Mouse (Mus musculus): ENCODE results near the gene Kalrn. TPM values are rescaled to one million over a fixed set of nuclear protein-coding genes. Genes with fewer than 3 reads are reported as not detected.

Gene Kalrn
- polyA plus RNA-seq, 1 experiment from 2014 or later, result 11.3 TPM

- H3K4me3 ChIP-seq, result no peak overlapping the region
- DNase-seq (ENCODE audit: low spot score), result no peak
- no peaks in the 10 kb centered on the region for H3K36me3 ChIP-seq
- peaks cover 6% of the 10 kb centered on the region for H3K4me1 ChIP-seq
- 97% methylated on average over 1 of the region's 1 CpGs for WGBS
- no peak overlapping the region for H3K27ac ChIP-seq (replicated peaks)
- no peaks in the 10 kb centered on the region for H3K27me3 ChIP-seq (ENCODE audit: low read depth, poor library complexity, severe bottlenecking)
- no peaks in the 10 kb centered on the region for H3K9me3 ChIP-seq (replicated peaks)
Observed at GRCm38 (mm10) chr16:33989106-33989505, 584.2 kb downstream of the Kalrn start.

GRCm38 (mm10) chr16:33988358-33989012 lies 584.8 kb downstream of the Kalrn start:
- Histone ChIP-seq H3K27me3 (ENCODE audit: low read depth, poor library complexity, severe bottlenecking) (no peaks in the 10 kb centered on the region), H3K4me3 (no peak overlapping the region), H3K4me1 (peaks cover 6% of the 10 kb centered on the region), H3K27ac (replicated peaks) (no peak overlapping the region), H3K36me3 (no peaks in the 10 kb centered on the region), H3K9me3 (replicated peaks) (no peaks in the 10 kb centered on the region)
- WGBS, result 66% methylated on average over 17 of the region's 17 CpGs
- DNase-seq (ENCODE audit: low spot score), result peak; percentile 48

GRCm38 (mm10) chr16:33986993-33987392 lies 586.3 kb downstream of the Kalrn start:
- 92% methylated on average over 7 of the region's 7 CpGs for WGBS
- peaks cover 6% of the 10 kb centered on the region for H3K4me1 ChIP-seq
- DNase-seq (ENCODE audit: low spot score), result no peak

GRCm38 (mm10) chr16:33985372-33985771 lies 588.0 kb downstream of the Kalrn start:
- Histone ChIP-seq H3K4me1 (peaks cover 5% of the 10 kb centered on the region), H3K9me3 (replicated peaks) (no peaks in the 10 kb centered on the region), H3K27ac (replicated peaks) (no peak overlapping the region), H3K4me3 (no peak overlapping the region), H3K27me3 (ENCODE audit: low read depth, poor library complexity, severe bottlenecking) (no peaks in the 10 kb centered on the region), H3K36me3 (no peaks in the 10 kb centered on the region)
- no peak for DNase-seq (ENCODE audit: low spot score)
- 89% methylated on average over 6 of the region's 6 CpGs for WGBS

More at GRCm38 (mm10) chr16:33986993-33987392, 586.3 kb downstream of the Kalrn start:
- Histone ChIP-seq H3K27me3 (ENCODE audit: low read depth, poor library complexity, severe bottlenecking) (no peaks in the 10 kb centered on the region), H3K4me3 (no peak overlapping the region), H3K27ac (replicated peaks) (no peak overlapping the region), H3K9me3 (replicated peaks) (no peaks in the 10 kb centered on the region), H3K36me3 (no peaks in the 10 kb centered on the region)

- Histone ChIP-seq H3K27ac (replicated peaks) (no peak overlapping the region), H3K9me3 (replicated peaks) (no peaks in the 10 kb centered on the region), H3K27me3 (ENCODE audit: low read depth, poor library complexity, severe bottlenecking) (no peaks in the 10 kb centered on the region), H3K4me1 (peaks cover 14% of the 10 kb centered on the region), H3K4me3 (no peak overlapping the region), H3K36me3 (no peaks in the 10 kb centered on the region)
- DNase-seq (ENCODE audit: low spot score), result no peak
- WGBS, result 98% methylated on average over 6 of the region's 6 CpGs
Observed at GRCm38 (mm10) chr16:33983712-33984111, 589.6 kb downstream of the Kalrn start.

GRCm38 (mm10) chr16:33979855-33980254 lies 593.5 kb downstream of the Kalrn start:
- no peak overlapping the region for H3K4me3 ChIP-seq
- 65% methylated on average over 2 of the region's 2 CpGs for WGBS

GRCm38 (mm10) chr16:33967283-33967640 lies 606.1 kb downstream of the Kalrn start:
- DNase-seq (ENCODE audit: low spot score), result no peak
- H3K4me1 ChIP-seq, result peaks cover 23% of the 10 kb centered on the region
- WGBS, result 78% methylated on average over 2 of the region's 2 CpGs
- peaks cover 27% of the 10 kb centered on the region for H3K36me3 ChIP-seq
- peak overlapping the region; percentile 90 for H3K27ac ChIP-seq (replicated peaks)
- H3K9me3 ChIP-seq (replicated peaks), result no peaks in the 10 kb centered on the region
- H3K4me3 ChIP-seq, result peak overlapping the region; percentile 73
- H3K27me3 ChIP-seq (ENCODE audit: low read depth, poor library complexity, severe bottlenecking), result no peaks in the 10 kb centered on the region

More at GRCm38 (mm10) chr16:33979855-33980254, 593.5 kb downstream of the Kalrn start:
- Histone ChIP-seq H3K9me3 (replicated peaks) (no peaks in the 10 kb centered on the region), H3K36me3 (peaks cover 19% of the 10 kb centered on the region), H3K27ac (replicated peaks) (no peak overlapping the region), H3K27me3 (ENCODE audit: low read depth, poor library complexity, severe bottlenecking) (no peaks in the 10 kb centered on the region), H3K4me1 (peaks cover 14% of the 10 kb centered on the region)
- DNase-seq (ENCODE audit: low spot score), result no peak

- Histone ChIP-seq H3K36me3 (peaks cover 33% of the 10 kb centered on the region), H3K27ac (replicated peaks) (peak within 1 kb of the TSS; percentile 90), H3K27me3 (ENCODE audit: low read depth, poor library complexity, severe bottlenecking) (no peaks in the 10 kb centered on the region), H3K4me1 (peaks cover 23% of the 10 kb centered on the region), H3K4me3 (peak within 1 kb of the TSS; percentile 73), H3K9me3 (replicated peaks) (no peaks in the 10 kb centered on the region)
- peak; percentile 91 for DNase-seq (ENCODE audit: low spot score)
- 2% methylated on average over 44 of the region's 44 CpGs for WGBS
Observed at GRCm38 (mm10) chr16:33966538-33967282, 606.6 kb downstream of the Kalrn start, which contains the start of gene Umps. Gene Umps, minus strand, starts transcription at chr16:33967038.

GRCm38 (mm10) chr16:33965878-33966537 lies 607.3 kb downstream of the Kalrn start:
- Histone ChIP-seq H3K36me3 (peaks cover 40% of the 10 kb centered on the region), H3K27ac (replicated peaks) (peak overlapping the region; percentile 90), H3K9me3 (replicated peaks) (no peaks in the 10 kb centered on the region), H3K4me1 (peaks cover 23% of the 10 kb centered on the region), H3K4me3 (peak overlapping the region; percentile 73), H3K27me3 (ENCODE audit: low read depth, poor library complexity, severe bottlenecking) (no peaks in the 10 kb centered on the region)
- no peak for DNase-seq (ENCODE audit: low spot score)
- WGBS, result 21% methylated on average over 15 of the region's 15 CpGs

- H3K9me3 ChIP-seq (replicated peaks), result no peaks in the 10 kb centered on the region
- H3K36me3 ChIP-seq, result peaks cover 65% of the 10 kb centered on the region
- no peaks in the 10 kb centered on the region for H3K27me3 ChIP-seq (ENCODE audit: low read depth, poor library complexity, severe bottlenecking)
- H3K4me3 ChIP-seq, result no peak overlapping the region
- no peak for DNase-seq (ENCODE audit: low spot score)
- peaks cover 23% of the 10 kb centered on the region for H3K4me1 ChIP-seq
- WGBS, result 92% methylated on average over 6 of the region's 6 CpGs
- no peak overlapping the region for H3K27ac ChIP-seq (replicated peaks)
Observed at GRCm38 (mm10) chr16:33963509-33963908, 609.8 kb downstream of the Kalrn start.

GRCm38 (mm10) chr16:33954793-33955192 lies 618.5 kb downstream of the Kalrn start:
- H3K27ac ChIP-seq (replicated peaks), result no peak overlapping the region
- H3K36me3 ChIP-seq, result peaks cover 78% of the 10 kb centered on the region
- no peaks in the 10 kb centered on the region for H3K27me3 ChIP-seq (ENCODE audit: low read depth, poor library complexity, severe bottlenecking)
- no peak overlapping the region for H3K4me3 ChIP-seq
- 95% methylated on average over 1 of the region's 1 CpGs for WGBS
- DNase-seq (ENCODE audit: low spot score), result no peak
- no peaks in the 10 kb centered on the region for H3K9me3 ChIP-seq (replicated peaks)
- no peaks in the 10 kb centered on the region for H3K4me1 ChIP-seq

GRCm38 (mm10) chr16:33953008-33953407 lies 620.3 kb downstream of the Kalrn start:
- no peaks in the 10 kb centered on the region for H3K27me3 ChIP-seq (ENCODE audit: low read depth, poor library complexity, severe bottlenecking)
- H3K27ac ChIP-seq (replicated peaks), result no peak overlapping the region
- H3K36me3 ChIP-seq, result peaks cover 60% of the 10 kb centered on the region
- no peaks in the 10 kb centered on the region for H3K4me1 ChIP-seq
- no peaks in the 10 kb centered on the region for H3K9me3 ChIP-seq (replicated peaks)
- DNase-seq (ENCODE audit: low spot score), result no peak
- 88% methylated on average over 4 of the region's 4 CpGs for WGBS
- no peak overlapping the region for H3K4me3 ChIP-seq

GRCm38 (mm10) chr16:33950830-33951229 lies 622.5 kb downstream of the Kalrn start:
- peak; percentile 70 for DNase-seq (ENCODE audit: low spot score)
- Histone ChIP-seq H3K4me1 (peaks cover 5% of the 10 kb centered on the region; the same call in 1 of the 2 replicates), H3K27me3 (ENCODE audit: low read depth, poor library complexity, severe bottlenecking) (no peaks in the 10 kb centered on the region), H3K27ac (replicated peaks) (no peak overlapping the region), H3K4me3 (no peak overlapping the region), H3K9me3 (replicated peaks) (no peaks in the 10 kb centered on the region), H3K36me3 (peaks cover 38% of the 10 kb centered on the region)
- WGBS, result 40% methylated on average over 4 of the region's 4 CpGs

Measured in midbrain, embryonic 10.5 days (tissue).